Mouse (Mus musculus): ENCODE results near the gene Sntg2.

The Sntg2 gene

DNA sequence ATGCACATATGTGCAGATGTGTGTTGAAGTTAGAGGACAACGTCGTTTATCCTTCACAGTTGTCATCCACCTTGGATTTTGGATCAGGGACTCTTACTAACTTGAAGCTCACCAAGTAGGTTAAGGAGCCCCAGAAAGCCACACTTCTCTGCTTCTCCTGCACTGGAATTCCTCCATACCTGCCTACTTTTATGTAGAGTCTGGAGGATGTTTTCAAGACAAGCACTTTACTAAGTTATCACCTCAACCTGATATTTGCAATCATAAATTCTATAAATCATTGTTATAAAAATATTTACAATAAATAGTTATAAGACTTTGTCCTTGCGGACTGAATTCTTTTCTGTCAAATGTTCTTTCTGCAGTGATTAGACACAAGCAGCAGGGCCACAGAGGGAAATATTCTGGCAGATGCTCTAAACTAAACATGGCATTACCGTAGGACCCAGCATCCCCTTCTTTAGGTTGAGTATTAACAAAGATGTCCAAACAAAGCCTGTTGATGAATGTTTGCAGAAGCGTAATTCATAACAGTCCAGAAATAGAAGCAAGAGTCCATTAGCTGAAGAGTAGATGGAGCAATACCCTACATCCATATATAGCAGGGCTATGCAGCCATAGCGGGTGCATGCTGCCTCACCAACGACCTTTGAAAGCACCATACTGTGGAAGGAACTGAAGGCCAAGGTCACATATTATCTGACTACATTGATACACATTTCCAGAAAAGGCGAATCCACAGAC lies 100.8 kb downstream of the Sntg2 start:
- no peak for DNase-seq

DNA sequence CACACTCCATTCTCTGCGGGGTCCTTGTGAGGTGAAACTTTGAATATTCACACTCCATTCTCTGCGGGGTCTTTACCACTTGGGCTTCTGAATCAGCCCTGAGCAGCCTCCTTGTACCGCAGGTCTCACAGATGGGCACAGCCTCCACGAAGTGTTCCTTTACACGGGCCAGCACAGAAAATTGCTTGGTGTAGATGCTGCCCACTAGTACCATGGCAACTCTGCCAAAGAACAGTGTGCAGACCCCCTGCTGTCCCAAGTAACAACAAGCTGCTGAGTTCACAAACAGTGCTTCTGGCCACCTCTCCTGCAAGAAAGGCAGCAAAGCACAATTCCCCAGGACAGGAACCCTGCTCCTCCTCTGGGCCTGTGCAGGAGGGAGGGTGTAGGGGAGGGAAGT lies 109.0 kb downstream of the Sntg2 start:
- DNase-seq, result no peak

DNA sequence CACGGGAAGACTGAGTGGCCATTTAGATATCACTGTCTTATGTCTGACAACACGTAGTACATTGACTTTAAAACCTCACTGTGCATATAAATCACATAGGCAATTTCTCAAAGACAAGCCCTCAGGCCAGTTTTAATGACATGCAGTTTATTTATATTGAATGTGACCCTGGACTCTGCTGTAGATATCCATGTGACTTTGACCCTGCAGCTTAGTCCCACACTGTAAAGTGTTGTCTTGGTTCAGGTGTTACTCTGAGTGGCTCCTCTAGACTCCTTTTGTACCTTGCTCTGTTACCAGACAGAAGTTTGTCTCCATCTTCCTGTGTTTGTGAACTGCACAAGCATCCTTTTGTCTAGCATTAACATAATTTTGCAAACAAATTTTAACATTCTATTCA lies 112.0 kb downstream of the Sntg2 start:
- no peak for DNase-seq

DNA sequence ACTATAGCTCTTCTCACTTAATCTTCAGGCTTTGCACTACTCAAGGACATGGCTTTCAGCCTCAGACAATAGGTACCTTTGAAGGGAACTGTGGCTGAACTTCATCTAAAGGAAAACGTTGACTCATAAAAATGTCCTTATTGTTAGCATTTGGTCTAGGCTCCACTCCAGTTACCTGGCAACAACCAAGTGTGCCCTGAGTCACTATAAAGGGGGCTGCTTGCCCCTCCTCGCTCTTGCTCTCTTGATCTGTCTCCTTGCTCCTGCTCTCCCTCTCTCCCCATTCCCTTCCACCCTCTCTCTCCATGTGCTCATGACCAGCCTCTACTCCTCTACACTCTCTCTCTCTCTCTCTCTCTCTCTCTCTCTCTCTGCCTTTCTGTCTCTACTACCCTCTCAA lies 114.5 kb downstream of the Sntg2 start:
- DNase-seq, result no peak

DNA sequence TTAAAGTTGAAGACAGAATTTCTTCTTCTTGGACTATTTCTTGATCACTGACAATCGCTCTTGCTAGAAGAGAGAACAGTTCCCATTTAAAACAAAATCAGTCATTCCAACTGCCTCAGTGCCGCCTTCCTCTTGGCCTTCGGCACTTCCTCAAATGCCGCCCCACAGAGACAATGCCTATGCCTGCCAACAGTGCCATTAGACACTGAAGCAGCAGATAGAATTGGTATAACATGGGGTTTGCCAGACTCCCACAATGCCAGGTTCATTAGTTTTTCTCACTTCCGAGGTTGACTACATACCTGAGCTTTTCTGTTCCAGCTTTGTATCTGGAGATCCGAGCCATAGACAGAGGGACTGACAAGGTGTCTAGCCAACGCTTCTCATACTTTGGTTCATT lies 115.5 kb downstream of the Sntg2 start:
- DNase-seq, result no peak

DNA sequence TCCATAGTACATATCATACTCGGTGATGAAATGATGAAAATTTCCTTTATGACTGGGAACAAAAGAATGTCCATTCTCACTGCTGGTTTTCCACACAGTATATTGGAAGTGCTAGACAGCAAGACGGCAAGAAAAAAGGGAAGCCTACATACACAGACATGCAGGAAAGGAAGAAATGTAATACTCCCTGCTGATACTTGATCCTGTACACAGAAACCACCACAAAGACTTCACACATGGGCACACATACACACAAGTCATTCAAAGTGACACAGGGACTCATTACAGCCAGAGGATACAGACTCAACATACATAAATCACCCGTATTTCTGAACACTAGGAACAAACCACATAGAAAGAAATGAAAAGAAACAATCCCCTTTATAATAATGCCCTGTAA lies 117.0 kb downstream of the Sntg2 start:
- no peak for DNase-seq

DNA sequence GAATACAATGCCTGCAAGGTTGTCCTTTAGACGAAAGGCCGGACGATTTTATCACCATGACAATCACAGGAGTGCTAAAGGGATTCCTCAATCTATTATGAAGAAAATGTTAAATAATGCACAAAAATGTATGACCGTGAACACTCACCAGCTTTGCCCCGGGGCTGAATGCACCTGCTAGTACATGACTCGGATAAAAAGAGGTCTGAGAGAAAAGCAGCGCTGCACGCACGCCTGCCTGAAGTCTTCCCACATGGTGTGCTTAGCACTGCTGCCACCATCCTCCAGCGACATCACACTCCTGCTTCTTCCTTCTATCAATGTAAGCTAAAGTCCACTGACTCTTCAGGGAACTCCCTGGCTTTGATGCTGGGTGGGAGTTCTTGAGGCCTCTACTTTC lies 118.6 kb downstream of the Sntg2 start:
- no peak for DNase-seq

DNA sequence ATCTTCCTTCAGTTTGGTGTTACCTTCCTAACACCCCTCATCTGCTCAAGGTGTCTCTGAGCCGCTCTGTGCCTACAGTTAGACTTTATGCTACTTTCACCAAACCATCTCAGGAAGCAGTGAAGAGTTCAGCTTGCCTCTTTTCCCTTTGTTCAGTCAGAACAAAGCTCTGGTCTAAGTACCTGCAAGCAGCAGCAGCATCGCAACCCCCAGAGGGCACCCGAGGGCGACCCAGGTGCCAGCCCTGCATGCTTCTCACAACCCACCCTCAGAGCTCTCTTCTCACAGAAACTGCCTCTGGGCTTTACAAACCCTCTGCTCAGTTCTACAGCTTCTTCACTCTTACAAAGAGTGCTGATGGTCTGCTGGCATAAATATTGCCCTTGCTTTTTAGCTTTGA lies 120.8 kb downstream of the Sntg2 start:
- no peak for DNase-seq

DNA sequence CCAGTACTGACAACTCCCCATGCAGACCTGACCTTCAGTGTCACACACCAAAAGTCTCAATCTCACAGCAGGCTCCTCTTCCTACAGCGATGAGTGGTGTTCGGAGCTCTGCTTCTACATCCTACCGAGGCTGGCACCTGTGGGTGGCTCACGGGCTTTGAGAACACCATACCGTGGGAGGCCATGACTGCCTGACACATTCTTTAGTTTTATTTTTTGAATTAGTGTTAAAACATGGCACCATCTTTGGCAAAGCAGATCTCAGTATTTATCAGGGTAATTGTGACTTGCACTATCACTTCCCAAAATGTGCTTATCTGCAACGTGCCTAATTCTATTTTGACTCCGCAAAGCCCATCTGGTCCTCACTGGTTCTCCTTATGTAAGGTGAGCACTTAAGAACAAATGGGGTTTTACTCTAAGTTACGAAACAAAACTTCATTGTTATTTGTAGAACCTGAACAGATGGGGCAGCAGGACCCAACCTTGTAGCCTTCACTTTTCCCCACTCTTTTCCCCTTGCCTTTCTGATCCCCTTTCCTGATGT lies 121.8 kb downstream of the Sntg2 start:
- DNase-seq, result no peak

DNA sequence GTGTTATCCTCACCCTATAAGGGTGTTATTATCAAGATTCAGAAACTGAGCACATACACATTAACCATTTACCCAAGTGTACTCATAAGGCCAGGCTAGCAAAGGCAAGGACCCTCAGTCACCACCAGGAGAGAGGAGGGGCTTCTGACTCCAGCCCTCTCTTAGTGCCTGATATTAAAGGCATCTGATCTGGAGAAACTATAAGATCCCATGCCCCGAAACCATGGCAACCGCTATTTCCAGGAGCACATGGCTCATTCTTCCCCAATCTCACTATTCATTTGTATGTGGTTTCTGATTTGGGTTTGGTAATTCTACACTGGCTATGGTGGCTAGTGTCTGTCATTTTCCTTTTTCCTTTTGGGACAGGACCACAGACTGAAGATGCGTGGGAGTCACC lies 124.1 kb downstream of the Sntg2 start:
- peak; percentile 13 for DNase-seq

DNA sequence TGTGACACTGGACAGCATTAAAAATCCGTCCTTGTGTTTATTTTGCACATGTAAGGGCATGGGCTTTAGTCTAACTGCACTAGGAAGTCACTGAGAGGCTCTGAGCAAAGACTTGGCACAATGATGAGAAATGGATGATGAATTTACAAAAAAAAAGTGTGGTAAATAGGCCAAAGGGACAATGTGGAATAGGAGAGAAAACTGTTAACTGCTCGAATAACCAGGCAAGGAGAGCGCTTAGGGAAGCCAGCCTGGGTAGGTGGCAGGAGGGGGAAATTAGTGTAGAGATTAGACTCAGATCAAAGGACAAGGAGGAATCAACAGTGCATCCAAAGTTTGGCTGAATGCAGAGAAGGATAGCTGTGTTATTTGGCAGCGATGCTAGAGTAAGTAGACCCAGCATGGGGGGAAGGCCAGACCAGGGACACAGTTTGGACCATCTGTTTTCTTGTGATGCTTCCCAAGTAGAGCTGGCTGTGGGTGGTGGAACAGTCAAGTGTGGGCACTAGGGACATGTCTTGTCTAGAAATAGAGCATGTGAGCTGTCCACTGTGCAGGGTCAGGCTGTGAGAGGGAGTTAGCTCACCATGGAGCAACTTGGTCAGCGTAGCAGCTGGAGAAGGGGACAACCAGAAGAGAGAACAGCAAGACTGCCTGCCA lies 126.8 kb downstream of the Sntg2 start:
- DNase-seq, result no peak

DNA sequence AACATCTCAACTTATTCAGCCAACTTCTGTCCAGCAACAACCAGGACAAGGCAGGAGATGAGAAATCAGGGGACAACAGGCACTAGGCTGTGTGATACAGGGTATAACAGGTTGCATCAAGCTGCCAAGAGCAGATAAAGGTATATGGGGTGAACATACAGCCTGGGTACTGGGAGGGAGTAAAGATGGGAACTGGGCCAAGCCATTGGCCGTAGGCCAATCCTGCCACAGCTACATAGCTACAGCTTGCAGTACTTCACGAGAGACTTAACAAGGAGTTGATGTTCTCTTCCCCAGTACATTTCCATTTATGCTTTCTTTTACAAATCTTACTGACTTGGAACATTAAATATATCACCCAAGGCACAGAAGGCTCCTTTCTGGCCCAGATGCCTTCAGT lies 129.0 kb downstream of the Sntg2 start:
- DNase-seq, result peak; percentile 76

DNA sequence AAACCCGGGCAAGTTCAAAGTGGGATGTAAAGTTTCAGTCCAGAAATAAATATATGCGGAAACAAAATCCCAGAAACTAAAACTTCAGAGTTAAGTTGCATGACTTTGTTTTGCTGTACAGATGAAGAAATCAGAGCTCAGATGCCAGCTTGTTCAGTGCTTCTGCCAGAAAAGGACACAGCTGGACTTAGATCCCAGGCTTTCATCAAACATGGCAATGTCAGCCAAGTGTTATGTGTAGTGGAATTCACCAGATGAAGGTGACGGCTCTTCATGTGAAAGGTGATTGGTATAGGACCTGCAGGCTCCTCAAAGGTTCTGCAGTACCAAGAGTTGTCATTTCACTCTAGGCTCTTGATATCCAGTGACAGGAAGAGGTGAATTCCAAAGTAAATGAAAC lies 132.3 kb downstream of the Sntg2 start:
- DNase-seq, result no peak

DNA sequence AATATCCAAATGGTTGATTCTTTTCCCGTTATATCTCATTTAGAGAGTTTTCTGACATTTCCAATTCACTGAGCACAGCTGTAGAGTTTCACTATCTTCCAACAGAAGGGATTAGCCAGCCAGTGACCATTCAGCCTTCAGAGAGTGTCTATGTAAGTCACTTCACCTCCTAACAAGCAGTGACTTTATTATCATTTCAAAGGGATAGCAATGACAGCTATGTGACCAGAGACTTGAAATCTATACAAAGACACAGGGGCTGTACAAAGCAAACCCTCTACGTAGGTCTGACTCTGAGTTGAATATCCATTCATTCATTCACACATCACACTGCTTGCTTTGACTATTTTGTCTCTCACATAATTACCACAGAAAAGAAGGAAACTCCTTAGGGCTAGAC lies 138.2 kb downstream of the Sntg2 start:
- DNase-seq, result no peak

DNA sequence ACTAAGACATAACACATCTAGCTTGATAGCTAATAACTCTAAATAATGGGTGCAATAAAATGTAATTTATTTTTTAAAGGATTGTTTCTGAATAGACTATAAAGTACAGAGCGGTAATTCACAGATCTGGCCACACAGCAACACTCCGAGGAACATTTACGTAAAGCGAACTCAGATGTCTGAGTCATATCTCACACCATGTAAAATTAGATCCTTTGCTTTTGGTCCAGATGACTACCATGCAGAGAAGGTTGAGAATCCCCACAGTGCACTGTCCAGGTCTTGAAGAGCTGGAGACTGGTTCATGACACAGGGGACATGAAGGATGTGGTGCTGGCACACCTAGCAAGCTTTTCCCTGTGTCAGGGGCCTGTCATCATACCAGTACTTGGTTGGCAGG lies 145.2 kb downstream of the Sntg2 start:
- DNase-seq, result no peak

DNA sequence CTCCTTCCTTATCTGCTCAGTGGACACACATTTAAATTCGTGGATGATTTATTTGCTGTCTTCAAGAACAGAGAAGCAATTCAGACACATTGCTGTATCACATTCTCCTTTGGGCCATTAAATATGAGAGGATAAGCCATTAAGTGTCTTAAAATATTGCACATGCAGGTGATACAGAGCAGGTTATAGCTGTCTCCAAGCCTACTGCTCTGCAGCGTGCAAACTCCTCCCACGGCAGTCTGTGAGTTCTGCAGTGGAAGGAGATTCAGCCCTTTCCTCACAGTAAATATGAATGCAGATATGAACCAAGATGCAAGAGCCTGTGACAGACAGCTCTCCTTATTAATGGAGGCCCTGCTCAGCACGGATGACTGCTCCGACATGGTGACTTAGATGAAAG lies 146.9 kb downstream of the Sntg2 start:
- DNase-seq, result no peak

DNA sequence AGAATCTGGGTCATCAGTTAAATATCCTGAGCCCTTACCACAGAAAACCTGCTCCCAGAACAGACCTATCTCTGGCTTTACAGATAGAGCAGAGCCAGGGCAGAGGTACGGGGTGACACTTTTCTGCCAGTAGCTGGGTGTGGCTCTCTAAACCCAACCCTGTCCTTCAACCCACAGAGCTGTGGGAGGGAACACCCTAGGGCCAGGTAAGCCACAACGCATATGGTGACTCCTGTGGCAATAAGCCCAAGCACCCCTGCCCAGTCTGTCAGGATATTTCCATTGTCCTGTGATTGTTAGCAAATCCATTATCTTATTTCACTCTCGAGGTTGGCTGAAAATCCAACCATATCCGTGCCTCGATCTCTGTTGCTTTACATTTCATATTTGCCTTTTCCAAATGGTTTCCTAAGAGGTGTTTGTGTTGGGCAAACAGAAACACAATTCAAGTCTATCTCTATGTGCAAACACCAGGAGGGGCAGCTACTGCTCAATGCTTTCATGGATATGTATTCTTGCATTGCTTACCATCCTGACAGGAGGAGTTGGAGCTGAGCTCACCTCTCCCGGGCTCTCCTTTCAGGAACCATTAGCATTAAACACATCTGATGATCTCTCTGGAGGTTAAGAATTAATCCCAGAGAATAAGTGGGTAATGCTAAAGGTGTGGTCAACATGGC lies 156.3 kb downstream of the Sntg2 start:
- DNase-seq, result no peak

DNA sequence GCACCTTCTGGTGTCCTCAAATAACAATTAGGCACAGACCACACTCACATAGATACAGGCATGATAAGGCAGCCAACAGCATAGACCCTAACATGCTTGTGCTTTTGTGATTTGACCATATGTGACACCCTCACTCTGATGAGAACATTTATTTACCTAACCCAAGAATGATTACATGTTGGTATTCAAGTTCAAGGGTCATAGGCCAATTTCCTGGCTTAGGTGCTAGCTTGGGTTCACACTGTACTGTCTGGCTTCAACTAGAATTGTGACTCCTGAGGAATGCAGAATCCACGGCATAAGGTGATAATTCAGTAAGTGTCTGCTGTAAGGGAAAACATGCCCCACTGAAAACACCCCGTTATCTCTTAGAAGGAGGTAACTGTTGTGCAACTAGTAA lies 158.4 kb downstream of the Sntg2 start:
- no peak for DNase-seq

DNA sequence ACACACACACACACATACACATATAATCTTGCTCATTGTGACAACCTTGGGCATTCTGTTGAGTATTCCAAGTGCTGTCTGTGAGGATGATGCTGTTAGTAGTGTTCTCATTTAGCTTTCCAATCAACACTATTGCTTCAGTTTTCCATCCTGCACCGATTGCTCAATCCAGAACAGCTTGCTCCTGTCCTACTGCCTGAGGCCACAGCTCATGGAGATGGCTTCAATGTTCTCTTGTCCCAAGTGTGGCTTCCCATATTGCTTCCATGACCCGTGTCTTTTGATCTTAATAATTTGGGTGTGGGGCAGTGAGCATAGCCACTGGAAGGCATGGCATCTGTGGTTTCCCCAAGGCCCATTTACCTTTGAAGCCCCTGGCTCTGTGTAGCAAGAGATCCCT lies 162.8 kb downstream of the Sntg2 start:
- no peak for DNase-seq

DNA sequence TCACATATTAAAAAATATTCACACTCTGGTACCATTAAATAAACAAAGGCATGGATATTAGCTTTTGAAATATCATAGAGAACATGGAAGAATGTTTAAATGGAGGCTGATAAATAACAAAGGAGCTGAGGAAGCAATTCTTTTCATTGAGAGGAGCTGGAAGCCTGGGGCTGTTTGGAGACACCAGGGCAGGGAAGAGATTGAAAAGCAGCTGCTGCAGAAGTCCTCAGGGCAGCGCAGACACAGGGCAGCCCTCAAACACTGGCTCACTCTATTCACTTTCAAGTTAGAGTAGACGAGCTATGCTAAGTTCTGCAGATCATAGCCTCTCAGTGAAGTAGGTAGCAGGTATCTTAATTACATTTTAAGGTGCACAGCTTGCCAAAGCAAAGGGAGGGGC lies 164.6 kb downstream of the Sntg2 start:
- no peak for DNase-seq

DNA sequence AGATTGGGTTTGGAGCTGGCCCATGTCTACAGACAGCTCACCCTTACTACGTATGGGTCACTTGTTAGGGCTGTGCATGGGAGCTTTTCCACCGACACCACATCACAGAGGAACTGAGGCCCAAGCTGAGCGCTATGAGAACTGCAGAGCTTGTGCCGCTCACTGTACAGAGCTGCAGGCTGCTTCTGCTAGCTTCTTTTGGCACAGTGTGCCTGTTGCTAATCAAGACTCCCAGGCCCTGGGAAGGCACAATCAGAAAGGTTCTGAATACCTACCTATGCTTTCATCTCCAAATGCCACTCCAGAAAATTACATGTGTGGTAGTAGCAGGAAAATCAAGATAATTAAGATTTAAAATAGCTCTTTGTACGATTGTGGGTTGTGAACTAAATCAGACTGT lies 165.1 kb downstream of the Sntg2 start:
- no peak for DNase-seq

DNA sequence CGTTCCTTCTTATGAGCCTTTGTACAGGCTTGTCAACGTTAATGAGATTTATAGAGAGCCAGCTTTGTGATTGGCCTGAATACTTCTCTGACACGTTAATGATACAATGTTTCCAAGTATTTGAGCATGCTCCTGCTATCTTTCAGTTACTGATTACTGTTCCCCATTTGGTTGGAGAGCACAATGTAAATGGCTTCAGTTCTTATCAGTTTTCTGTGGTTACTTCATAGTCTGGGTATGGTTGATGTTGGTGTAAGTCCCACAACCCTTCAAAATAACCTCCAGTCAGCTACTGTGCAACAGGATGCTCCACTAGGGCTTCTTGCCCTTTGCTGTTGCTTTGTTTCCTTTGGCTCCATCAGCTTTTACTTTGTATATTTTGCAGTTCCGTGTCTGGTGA lies 168.7 kb downstream of the Sntg2 start:
- DNase-seq, result no peak

DNA sequence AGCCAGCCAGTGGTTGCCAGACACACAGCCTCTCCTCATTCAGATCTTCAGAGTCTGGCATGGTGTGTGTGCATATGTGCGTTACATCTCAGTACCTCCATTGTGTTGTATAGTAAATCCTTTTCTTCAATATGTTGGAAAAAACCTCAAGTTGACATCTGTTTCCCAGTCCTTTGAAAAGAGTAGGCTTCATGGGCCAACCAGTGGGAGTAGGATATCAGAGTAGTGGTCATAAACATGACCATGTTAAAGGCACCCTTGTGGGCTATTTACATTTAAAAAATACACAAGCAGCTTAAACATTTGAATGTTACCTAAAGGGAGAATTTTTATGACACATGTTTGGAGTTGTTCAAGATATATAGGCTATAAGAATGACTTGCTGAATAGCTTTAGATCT lies 170.4 kb downstream of the Sntg2 start:
- DNase-seq, result no peak

DNA sequence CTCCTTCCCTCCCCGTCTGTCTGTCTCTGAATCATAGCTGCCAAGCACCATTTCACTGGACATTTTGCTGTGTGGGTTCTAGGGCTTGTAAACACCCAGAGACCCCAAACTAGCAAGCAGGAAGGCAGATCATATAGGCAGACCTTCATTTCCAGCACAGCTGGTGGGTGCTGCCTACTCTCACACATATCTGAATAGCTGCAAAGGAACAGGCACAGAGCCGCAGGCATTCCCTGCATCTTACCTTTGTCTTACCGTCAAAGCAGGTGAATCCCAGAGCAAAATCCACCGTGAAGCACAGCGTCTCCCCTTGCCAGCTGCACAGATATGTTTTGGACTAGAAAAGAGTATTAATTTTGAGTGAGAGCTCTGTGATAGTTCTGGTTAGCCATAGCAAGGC lies 172.1 kb downstream of the Sntg2 start:
- DNase-seq, result no peak
